Mouse (Mus musculus): ENCODE results near the gene Cdc42bpb. TPM values are rescaled to one million over a fixed set of nuclear protein-coding genes. Genes with fewer than 3 reads are reported as not detected.

The Cdc42bpb gene
- polyA plus RNA-seq, 1 experiment from 2014 or later: 43.4 TPM

GRCm38 (mm10) chr12:111333020-111333605, 44.4 kb downstream of the Cdc42bpb start:
- peaks cover 30% of the 10 kb centered on the region for H3K36me3 ChIP-seq (ENCODE audit: control insufficient read depth, insufficient read depth, low read length)

GRCm38 (mm10) chr12:111332443-111332842, 45.1 kb downstream of the Cdc42bpb start:
- ATAC-seq (ENCODE audit: low read depth): no peak
- Histone ChIP-seq H3K27ac (ENCODE audit: low read depth, low read length) (no peak overlapping the region), H3K9me3 (ENCODE audit: control insufficient read depth, low read length) (no peaks in the 10 kb centered on the region), H3K9ac (replicated peaks; ENCODE audit: low read depth, low read length) (no peak overlapping the region), H3K27me3 (ENCODE audit: control insufficient read depth, insufficient read depth, low read length) (no peaks in the 10 kb centered on the region), H3K4me3 (ENCODE audit: low read depth, low read length) (no peak overlapping the region), H3K36me3 (ENCODE audit: control insufficient read depth, insufficient read depth, low read length) (peaks cover 30% of the 10 kb centered on the region), H3K4me2 (ENCODE audit: low read depth, low read length) (no peak overlapping the region), H3K4me1 (ENCODE audit: control insufficient read depth, insufficient read depth, low read length) (no peaks in the 10 kb centered on the region)
- WGBS: 90% methylated on average over 11 of the region's 11 CpGs

More at GRCm38 (mm10) chr12:111333020-111333605, 44.4 kb downstream of the Cdc42bpb start:
- no peak overlapping the region for H3K9ac ChIP-seq (replicated peaks; ENCODE audit: low read depth, low read length)
- no peak overlapping the region for H3K4me2 ChIP-seq (ENCODE audit: low read depth, low read length)
- H3K27ac ChIP-seq (ENCODE audit: low read depth, low read length): no peak overlapping the region
- H3K4me1 ChIP-seq (ENCODE audit: control insufficient read depth, insufficient read depth, low read length): no peaks in the 10 kb centered on the region
- H3K27me3 ChIP-seq (ENCODE audit: control insufficient read depth, insufficient read depth, low read length): no peaks in the 10 kb centered on the region
- ATAC-seq (ENCODE audit: low read depth): no peak
- no peak overlapping the region for H3K4me3 ChIP-seq (ENCODE audit: low read depth, low read length)
- H3K9me3 ChIP-seq (ENCODE audit: control insufficient read depth, low read length): no peaks in the 10 kb centered on the region
- WGBS: 78% methylated on average over 15 of the region's 15 CpGs

- no peak for ATAC-seq (ENCODE audit: low read depth)
- WGBS: 92% methylated on average over 9 of the region's 9 CpGs
- H3K27ac ChIP-seq (ENCODE audit: low read depth, low read length): no peak overlapping the region
- no peaks in the 10 kb centered on the region for H3K4me1 ChIP-seq (ENCODE audit: control insufficient read depth, insufficient read depth, low read length)
- H3K4me3 ChIP-seq (ENCODE audit: low read depth, low read length): no peak overlapping the region
- no peaks in the 10 kb centered on the region for H3K27me3 ChIP-seq (ENCODE audit: control insufficient read depth, insufficient read depth, low read length)
- H3K9me3 ChIP-seq (ENCODE audit: control insufficient read depth, low read length): no peaks in the 10 kb centered on the region
- H3K9ac ChIP-seq (replicated peaks; ENCODE audit: low read depth, low read length): no peak overlapping the region
- H3K36me3 ChIP-seq (ENCODE audit: control insufficient read depth, insufficient read depth, low read length): peaks cover 34% of the 10 kb centered on the region
- H3K4me2 ChIP-seq (ENCODE audit: low read depth, low read length): no peak overlapping the region
Measured at GRCm38 (mm10) chr12:111331573-111331972, 45.9 kb downstream of the Cdc42bpb start.

DNA sequence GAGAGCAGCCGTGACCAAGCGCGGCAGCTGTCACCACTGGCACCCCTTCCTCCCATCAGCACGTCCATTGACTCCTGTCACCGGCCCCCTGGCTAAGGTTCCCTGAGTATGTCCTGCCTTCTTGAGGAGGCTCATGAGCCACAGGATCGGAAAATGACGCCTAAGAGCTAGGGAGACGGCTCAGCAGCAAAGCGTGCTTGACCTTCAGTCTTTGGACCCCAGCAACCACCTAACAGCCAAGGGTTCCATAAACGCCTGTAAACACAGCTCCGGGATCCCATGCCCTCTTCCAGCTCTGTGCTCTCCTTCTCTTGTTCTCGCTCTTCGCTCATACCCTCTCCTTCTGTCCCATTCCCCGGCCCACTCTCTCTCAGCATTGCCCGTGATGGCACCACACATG, 48.2 kb downstream of the Cdc42bpb start:
- Histone ChIP-seq H3K27ac (ENCODE audit: low read depth, low read length) (no peak overlapping the region), H3K9ac (replicated peaks; ENCODE audit: low read depth, low read length) (no peak overlapping the region), H3K9me3 (ENCODE audit: control insufficient read depth, low read length) (no peaks in the 10 kb centered on the region), H3K4me1 (ENCODE audit: control insufficient read depth, insufficient read depth, low read length) (no peaks in the 10 kb centered on the region), H3K4me2 (ENCODE audit: low read depth, low read length) (no peak overlapping the region), H3K27me3 (ENCODE audit: control insufficient read depth, insufficient read depth, low read length) (no peaks in the 10 kb centered on the region), H3K4me3 (ENCODE audit: low read depth, low read length) (no peak overlapping the region), H3K36me3 (ENCODE audit: control insufficient read depth, insufficient read depth, low read length) (peaks cover 33% of the 10 kb centered on the region)
- WGBS: 96% methylated on average over 15 of the region's 15 CpGs
- no peak for ATAC-seq (ENCODE audit: low read depth)

- Histone ChIP-seq H3K4me2 (ENCODE audit: low read depth, low read length) (no peak overlapping the region), H3K27ac (ENCODE audit: low read depth, low read length) (no peak overlapping the region), H3K4me3 (ENCODE audit: low read depth, low read length) (no peak overlapping the region), H3K27me3 (ENCODE audit: control insufficient read depth, insufficient read depth, low read length) (no peaks in the 10 kb centered on the region), H3K36me3 (ENCODE audit: control insufficient read depth, insufficient read depth, low read length) (peaks cover 42% of the 10 kb centered on the region), H3K4me1 (ENCODE audit: control insufficient read depth, insufficient read depth, low read length) (no peaks in the 10 kb centered on the region), H3K9ac (replicated peaks; ENCODE audit: low read depth, low read length) (no peak overlapping the region), H3K9me3 (ENCODE audit: control insufficient read depth, low read length) (no peaks in the 10 kb centered on the region)
- no peak for ATAC-seq (ENCODE audit: low read depth)
- WGBS: 86% methylated on average over 6 of the region's 6 CpGs
Measured at GRCm38 (mm10) chr12:111328360-111328759, 49.2 kb downstream of the Cdc42bpb start.

DNA sequence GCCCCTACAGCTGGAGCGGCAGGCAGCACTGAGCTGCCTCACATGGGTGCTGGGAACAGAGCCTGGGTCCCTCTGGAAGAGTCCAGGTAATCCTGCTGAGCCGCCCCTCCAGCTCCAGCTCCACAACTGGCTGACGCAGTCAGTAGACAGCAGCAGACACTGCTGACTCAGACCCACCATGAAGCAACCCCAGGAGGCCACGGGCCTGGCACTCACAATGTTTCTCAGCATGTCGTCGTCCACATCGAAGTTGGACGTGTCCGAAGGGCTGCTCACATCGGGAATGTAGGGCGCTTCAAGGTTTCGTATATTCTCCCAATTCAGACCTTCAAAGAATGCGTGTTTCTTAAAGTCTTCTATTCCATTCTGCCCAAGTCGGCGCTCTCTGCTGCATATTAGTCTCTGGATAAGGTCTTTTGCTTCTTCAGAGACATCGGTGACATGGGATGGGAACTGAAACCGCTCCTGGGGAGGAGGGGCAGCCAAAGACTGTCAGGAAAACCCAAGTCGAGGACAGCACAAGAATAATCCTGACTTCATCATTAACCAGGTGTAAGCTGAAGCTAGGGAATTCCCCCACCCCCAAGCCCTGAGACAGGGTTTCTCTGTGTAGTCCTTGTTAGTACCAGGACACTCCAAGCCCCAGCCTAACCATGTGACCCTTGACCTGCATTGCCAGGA, 51.6 kb downstream of the Cdc42bpb start:
- H3K27ac ChIP-seq (ENCODE audit: low read depth, low read length): no peak overlapping the region
- H3K36me3 ChIP-seq (ENCODE audit: control insufficient read depth, insufficient read depth, low read length): peaks cover 55% of the 10 kb centered on the region
- H3K4me2 ChIP-seq (ENCODE audit: low read depth, low read length): no peak overlapping the region
- no peak for ATAC-seq (ENCODE audit: low read depth)
- no peaks in the 10 kb centered on the region for H3K27me3 ChIP-seq (ENCODE audit: control insufficient read depth, insufficient read depth, low read length)
- no peak overlapping the region for H3K9ac ChIP-seq (replicated peaks; ENCODE audit: low read depth, low read length)
- 95% methylated on average over 18 of the region's 18 CpGs for WGBS
- H3K9me3 ChIP-seq (ENCODE audit: control insufficient read depth, low read length): no peaks in the 10 kb centered on the region
- no peaks in the 10 kb centered on the region for H3K4me1 ChIP-seq (ENCODE audit: control insufficient read depth, insufficient read depth, low read length)
- no peak overlapping the region for H3K4me3 ChIP-seq (ENCODE audit: low read depth, low read length)

DNA sequence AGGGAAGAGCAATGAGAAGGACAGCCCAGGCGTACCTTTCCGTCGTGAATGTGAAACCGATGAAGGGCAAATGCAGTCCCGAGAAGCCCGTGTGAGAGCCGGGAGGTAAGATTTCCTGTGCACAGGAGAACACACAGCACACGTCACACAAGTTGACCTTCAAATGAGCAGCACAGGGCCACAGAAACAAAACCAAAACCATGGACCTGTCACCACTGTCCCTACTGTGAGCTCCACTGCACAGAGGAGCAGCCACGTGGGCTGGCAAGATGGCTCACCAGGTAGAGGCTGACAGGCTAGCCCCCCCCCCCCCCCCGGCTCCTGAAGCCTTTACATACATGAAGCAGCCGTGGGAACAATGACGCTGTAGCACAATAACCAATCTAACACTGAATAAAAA, 52.6 kb downstream of the Cdc42bpb start:
- Histone ChIP-seq H3K27me3 (ENCODE audit: control insufficient read depth, insufficient read depth, low read length) (no peaks in the 10 kb centered on the region), H3K4me2 (ENCODE audit: low read depth, low read length) (no peak overlapping the region), H3K27ac (ENCODE audit: low read depth, low read length) (no peak overlapping the region), H3K9ac (replicated peaks; ENCODE audit: low read depth, low read length) (no peak overlapping the region), H3K9me3 (ENCODE audit: control insufficient read depth, low read length) (no peaks in the 10 kb centered on the region), H3K4me1 (ENCODE audit: control insufficient read depth, insufficient read depth, low read length) (no peaks in the 10 kb centered on the region), H3K36me3 (ENCODE audit: control insufficient read depth, insufficient read depth, low read length) (peaks cover 63% of the 10 kb centered on the region), H3K4me3 (ENCODE audit: low read depth, low read length) (no peak overlapping the region)
- no peak for ATAC-seq (ENCODE audit: low read depth)
- 94% methylated on average over 12 of the region's 12 CpGs for WGBS

GRCm38 (mm10) chr12:111324536-111324935, 53.0 kb downstream of the Cdc42bpb start:
- Histone ChIP-seq H3K27me3 (ENCODE audit: control insufficient read depth, insufficient read depth, low read length) (no peaks in the 10 kb centered on the region), H3K4me2 (ENCODE audit: low read depth, low read length) (no peak overlapping the region), H3K4me1 (ENCODE audit: control insufficient read depth, insufficient read depth, low read length) (no peaks in the 10 kb centered on the region), H3K9ac (replicated peaks; ENCODE audit: low read depth, low read length) (no peak overlapping the region), H3K4me3 (ENCODE audit: low read depth, low read length) (no peak overlapping the region), H3K9me3 (ENCODE audit: control insufficient read depth, low read length) (no peaks in the 10 kb centered on the region), H3K36me3 (ENCODE audit: control insufficient read depth, insufficient read depth, low read length) (peaks cover 67% of the 10 kb centered on the region), H3K27ac (ENCODE audit: low read depth, low read length) (no peak overlapping the region)
- ATAC-seq (ENCODE audit: low read depth): no peak
- WGBS: 93% methylated on average over 21 of the region's 21 CpGs

GRCm38 (mm10) chr12:111323423-111323822, 54.1 kb downstream of the Cdc42bpb start:
- no peak for ATAC-seq (ENCODE audit: low read depth)
- Histone ChIP-seq H3K4me3 (ENCODE audit: low read depth, low read length) (no peak overlapping the region), H3K4me1 (ENCODE audit: control insufficient read depth, insufficient read depth, low read length) (no peaks in the 10 kb centered on the region), H3K9ac (replicated peaks; ENCODE audit: low read depth, low read length) (no peak overlapping the region), H3K4me2 (ENCODE audit: low read depth, low read length) (no peak overlapping the region), H3K27ac (ENCODE audit: low read depth, low read length) (no peak overlapping the region), H3K27me3 (ENCODE audit: control insufficient read depth, insufficient read depth, low read length) (no peaks in the 10 kb centered on the region), H3K36me3 (ENCODE audit: control insufficient read depth, insufficient read depth, low read length) (peaks cover 75% of the 10 kb centered on the region), H3K9me3 (ENCODE audit: control insufficient read depth, low read length) (no peaks in the 10 kb centered on the region)
- WGBS: 91% methylated on average over 4 of the region's 4 CpGs

All from neural tube, embryonic 14.5 days (tissue).